Mouse (Mus musculus) forebrain, embryonic 13.5 days (tissue): ENCODE results near the gene Tcte3. TPM values are rescaled to one million over a fixed set of nuclear protein-coding genes. Genes with fewer than 3 reads are reported as not detected.
"Not testable (repeated sequence)": the region's sequence is repeated elsewhere in the genome, so short reads cannot be mapped to it uniquely, and the experiment has no call there.

Source experiments
- ATAC-seq: fragments of 200-750 bp; cut with Nextera tagmentation; 2 replicates; pipeline ENCODE4 v1.8.0; 2017
- H3K27ac ChIP-seq: fragments of 300-500 bp; sonication (generic); 2 replicates; pipeline ENCODE4 v1.5.1; 2015; ENCODE audit warnings: inconsistent platforms, mild to moderate bottlenecking, moderate library complexity
- H3K27me3 ChIP-seq: fragments of 300-500 bp; sonication (generic); 2 replicates; pipeline ENCODE4 v1.6.1; 2015; ENCODE audit warnings: mild to moderate bottlenecking, inconsistent platforms
- H3K36me3 ChIP-seq: fragments of 300-500 bp; sonication (generic); 2 replicates; pipeline ENCODE4 v1.6.1; 2015; ENCODE audit warnings: mild to moderate bottlenecking, inconsistent platforms; ENCODE audit not compliant: poor library complexity, severe bottlenecking
- H3K4me1 ChIP-seq: fragments of 300-500 bp; sonication (generic); 2 replicates; pipeline ENCODE4 v1.6.1; 2015; ENCODE audit warnings: inconsistent platforms
- H3K4me2 ChIP-seq: fragments of 300-500 bp; sonication (generic); 2 replicates; pipeline ENCODE4 v1.6.1; 2015; ENCODE audit warnings: inconsistent platforms, mild to moderate bottlenecking, moderate library complexity
- H3K4me3 ChIP-seq: fragments of 300-500 bp; sonication (generic); 2 replicates; pipeline ENCODE4 v1.5.1; 2015; ENCODE audit warnings: mild to moderate bottlenecking, inconsistent platforms
- H3K9ac ChIP-seq: fragments of 300-500 bp; sonication (generic); 2 replicates; pipeline ENCODE4 v1.6.1; 2015; ENCODE audit warnings: mild to moderate bottlenecking, inconsistent platforms
- H3K9me3 ChIP-seq: fragments of 300-500 bp; sonication (generic); replicated peaks from 2 replicates; pipeline ENCODE4 v1.6.1; 2016; ENCODE audit warnings: inconsistent platforms
- WGBS: fragments of 180-500 bp; shearing (Covaris S2); methylation state at CpG from one replicate; pipeline ENCODE4 v1.1.7; 2015; 5-methylcytosine and 5-hydroxymethylcytosine counted together
- polyA plus RNA-seq: library from polyadenylated mRNA; unstranded; fragments of >200 nt; fragmentation: Nextera tagmentation; extraction: Ambion mirVana; gene quantifications from 2 replicates; pipeline ENCODE4 v1.2.1, GENCODE M21; 2015

Gene Tcte3
- polyA plus RNA-seq, 1 experiment from 2014 or later, result 0.41 TPM

GRCm38 (mm10) chr17:14978362-14979038 is 62.8 kb downstream of the Tcte3 start, which contains the start of the genes 9030025P20Rik and Gm3417:
TSS of gene 9030025P20Rik (plus strand) at chr17:14978468.
TSS of gene Gm3417 (minus strand) at chr17:14978790.
- not testable (repeated sequence) for H3K4me3 ChIP-seq, H3K9ac ChIP-seq, H3K4me1 ChIP-seq, H3K27me3 ChIP-seq, H3K9me3 ChIP-seq, H3K27ac ChIP-seq, H3K36me3 ChIP-seq
- H3K4me2 ChIP-seq, result peak within 1 kb of the TSS; percentile 30; the same call in 1 of the 2 replicates
- peak; percentile 99 for ATAC-seq
- WGBS, result no CpG with 5 or more reads among the region's 60 CpGs

- not testable (repeated sequence) for H3K27ac ChIP-seq, H3K9me3 ChIP-seq, H3K36me3 ChIP-seq, ATAC-seq, H3K27me3 ChIP-seq, H3K4me3 ChIP-seq, H3K9ac ChIP-seq, H3K4me1 ChIP-seq
- WGBS, result 5% methylated on average over 4 of the region's 7 CpGs
- peak overlapping the region; percentile 30; the same call in 1 of the 2 replicates for H3K4me2 ChIP-seq
These were observed 63.4 kb downstream of the Tcte3 start for GRCm38 (mm10) chr17:14977718-14978361.

Other genes with a start within 250 kb of the Tcte3 start
- 7.9 and 8.4 TPM in 2 replicates for gene Wdr27, start 98.3 kb downstream of the Tcte3 start, polyA plus RNA-seq
- gene 1600012H06Rik, start 98.3 kb downstream of the Tcte3 start, polyA plus RNA-seq, result 28.8 and 31.6 TPM in 2 replicates
- 20.5 and 22.0 TPM in 2 replicates for gene Phf10, start 80.2 kb downstream of the Tcte3 start, polyA plus RNA-seq
- gene 9030025P20Rik, start 63.0 kb downstream of the Tcte3 start, polyA plus RNA-seq, result 12.4 and 15.6 TPM in 2 replicates
- gene Gm3417, start 62.7 kb downstream of the Tcte3 start, polyA plus RNA-seq, result 1.1 TPM in 1 of 2 replicates, not detected in the other
- 10.4 and 10.6 TPM in 2 replicates for gene Gm3435, start 31.3 kb downstream of the Tcte3 start, polyA plus RNA-seq
- gene Ermard, start 280 bp downstream of the Tcte3 start, polyA plus RNA-seq, result 92.7 and 94.3 TPM in 2 replicates
- 5.6 and 7.0 TPM in 2 replicates for gene Gm3448, start within 50 bp of the Tcte3 start, polyA plus RNA-seq